Mouse (Mus musculus): ENCODE results near the gene Fundc1.
"Not testable (repeated sequence)": the region's sequence is repeated elsewhere in the genome, so short reads cannot be mapped to it uniquely, and the experiment has no call there.

The Fundc1 gene

DNA sequence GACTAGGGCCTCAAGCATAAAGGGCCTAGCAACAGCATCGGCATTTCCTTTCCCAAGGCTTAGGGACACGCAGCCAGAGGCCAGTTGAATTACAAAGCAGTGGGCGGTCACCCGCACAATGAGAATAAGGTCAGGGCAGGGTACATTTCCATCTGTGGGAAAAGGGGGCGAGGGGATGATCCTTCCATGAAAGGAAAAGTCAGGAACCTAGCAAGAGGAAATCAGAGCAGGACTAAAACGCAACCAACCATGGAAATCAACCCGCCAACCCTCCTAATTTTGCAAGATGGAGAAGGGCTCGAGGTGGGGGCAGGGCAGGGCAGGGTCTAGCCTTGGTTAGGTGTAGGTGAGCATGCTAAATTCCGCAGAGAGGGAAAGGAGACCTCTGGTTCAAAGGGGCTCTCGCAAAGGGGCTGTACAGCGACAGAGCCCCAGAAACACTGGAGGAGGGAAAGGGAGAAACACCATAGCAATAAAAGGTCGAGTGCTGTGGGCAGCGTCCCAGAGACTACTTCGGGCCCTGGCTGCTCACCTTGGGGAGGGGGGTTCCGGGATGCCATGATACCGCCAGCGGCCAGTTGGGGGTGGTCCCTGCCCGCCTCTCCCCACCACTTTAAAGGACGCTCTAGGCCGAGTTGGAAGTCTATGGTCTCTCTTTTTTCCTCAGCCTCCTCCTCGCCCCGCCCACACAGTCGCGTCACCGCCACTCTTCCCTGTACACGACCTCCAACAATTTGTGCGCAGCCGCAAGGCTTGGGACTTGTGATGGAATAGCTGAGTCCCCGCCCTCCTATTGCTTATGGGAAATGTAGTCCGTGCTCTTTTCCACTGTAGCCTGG lies at the start of gene Fundc1:
Gene Fundc1, minus strand, starts transcription at position 705 of the 839 bp plus-strand sequence.
- peak; percentile 90 to 93 for DNase-seq (ENCODE audit: low spot score in 2 of 2)

GRCm38 (mm10) chrX:17611253-17611652 lies 39.1 kb upstream of the Fundc1 start:
- DNase-seq (ENCODE audit: low spot score in 2 of 2), result no peak

DNA sequence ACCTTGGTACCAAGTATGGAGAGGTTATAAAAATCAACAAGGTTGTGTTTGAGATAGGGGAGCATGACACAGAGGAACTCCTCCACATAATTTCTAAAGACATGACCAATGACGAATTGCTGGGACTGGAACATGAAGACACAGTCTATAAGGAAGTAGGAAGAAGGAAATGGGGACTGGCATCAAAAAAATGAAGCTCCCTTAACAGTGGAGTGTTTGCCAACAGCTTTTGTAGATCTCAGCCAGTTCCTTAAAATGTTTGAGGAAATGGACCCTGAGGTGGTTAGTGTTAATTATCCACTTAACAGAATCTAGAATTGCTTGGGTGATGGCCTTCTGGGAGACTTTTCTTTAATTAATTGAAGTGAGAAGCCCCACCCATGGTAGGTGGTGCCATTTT lies 36.6 kb upstream of the Fundc1 start:
- DNase-seq (ENCODE audit: low spot score in 2 of 2), result no peak

DNA sequence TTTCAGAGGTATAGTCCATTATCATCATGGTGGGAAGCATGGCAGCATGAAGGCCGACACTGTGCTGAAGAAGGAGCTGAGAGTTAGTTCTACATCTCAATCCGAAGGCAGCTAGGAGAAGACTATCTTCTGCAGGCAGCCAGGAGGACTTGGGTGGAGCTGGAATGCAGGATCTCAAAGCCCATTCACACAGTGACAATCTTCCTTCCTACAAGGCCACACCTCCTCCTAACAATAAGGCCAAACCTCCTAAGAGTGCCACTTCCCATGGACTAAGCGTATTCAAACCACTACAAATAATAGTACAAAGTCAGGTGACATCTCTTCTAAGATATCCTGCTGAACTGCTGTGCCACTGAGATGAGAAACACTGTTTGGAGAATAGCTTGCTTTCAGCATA lies 35.5 kb upstream of the Fundc1 start:
- DNase-seq (ENCODE audit: low spot score in 2 of 2), result no peak

GRCm38 (mm10) chrX:17593331-17593730 lies 21.2 kb upstream of the Fundc1 start:
- no peak for DNase-seq (ENCODE audit: low spot score in 2 of 2)

DNA sequence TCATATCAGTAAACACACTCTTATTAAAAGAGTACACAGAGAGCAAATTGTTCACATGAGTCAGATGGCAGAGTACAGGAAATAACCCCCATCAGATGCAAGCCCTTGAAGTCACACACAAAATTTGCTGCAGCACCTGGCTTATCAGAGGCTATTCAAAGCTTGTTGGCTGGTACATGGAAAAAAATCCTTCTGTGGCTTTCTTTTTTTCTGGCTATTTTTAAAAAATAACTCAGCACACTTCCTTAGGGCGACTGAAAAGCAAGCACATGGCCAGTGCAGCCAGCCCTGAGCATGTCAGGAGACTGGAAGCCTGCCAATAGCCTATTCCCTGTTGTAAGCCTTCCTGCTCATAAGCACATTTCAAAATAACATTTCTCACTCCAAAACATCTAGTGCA lies 18.6 kb upstream of the Fundc1 start:
- no peak for DNase-seq (ENCODE audit: low spot score in 2 of 2)

- DNase-seq (ENCODE audit: low spot score in 2 of 2), result no peak
Measured at GRCm38 (mm10) chrX:17571271-17571620, 879 bp downstream of the Fundc1 start.

- no peak for DNase-seq (ENCODE audit: low spot score in 2 of 2)
Measured at GRCm38 (mm10) chrX:17568670-17569069, 3.5 kb downstream of the Fundc1 start.

- no peak for DNase-seq (ENCODE audit: low spot score in 2 of 2)
Measured at GRCm38 (mm10) chrX:17565743-17566142, 6.4 kb downstream of the Fundc1 start.

- no peak for DNase-seq (ENCODE audit: low spot score in 2 of 2)
Measured at GRCm38 (mm10) chrX:17564732-17565131, 7.4 kb downstream of the Fundc1 start.

GRCm38 (mm10) chrX:17558746-17559145 lies 13.4 kb downstream of the Fundc1 start:
- DNase-seq (ENCODE audit: low spot score in 2 of 2), result no peak

GRCm38 (mm10) chrX:17554488-17554887 lies 17.6 kb downstream of the Fundc1 start:
- DNase-seq (ENCODE audit: low spot score in 2 of 2), result no peak

- not testable (repeated sequence) for DNase-seq (ENCODE audit: low spot score in 2 of 2)
Measured at GRCm38 (mm10) chrX:17551586-17551985, 20.5 kb downstream of the Fundc1 start.

GRCm38 (mm10) chrX:17547143-17547806 lies 24.9 kb downstream of the Fundc1 start:
- no peak for DNase-seq (ENCODE audit: low spot score in 2 of 2)

DNA sequence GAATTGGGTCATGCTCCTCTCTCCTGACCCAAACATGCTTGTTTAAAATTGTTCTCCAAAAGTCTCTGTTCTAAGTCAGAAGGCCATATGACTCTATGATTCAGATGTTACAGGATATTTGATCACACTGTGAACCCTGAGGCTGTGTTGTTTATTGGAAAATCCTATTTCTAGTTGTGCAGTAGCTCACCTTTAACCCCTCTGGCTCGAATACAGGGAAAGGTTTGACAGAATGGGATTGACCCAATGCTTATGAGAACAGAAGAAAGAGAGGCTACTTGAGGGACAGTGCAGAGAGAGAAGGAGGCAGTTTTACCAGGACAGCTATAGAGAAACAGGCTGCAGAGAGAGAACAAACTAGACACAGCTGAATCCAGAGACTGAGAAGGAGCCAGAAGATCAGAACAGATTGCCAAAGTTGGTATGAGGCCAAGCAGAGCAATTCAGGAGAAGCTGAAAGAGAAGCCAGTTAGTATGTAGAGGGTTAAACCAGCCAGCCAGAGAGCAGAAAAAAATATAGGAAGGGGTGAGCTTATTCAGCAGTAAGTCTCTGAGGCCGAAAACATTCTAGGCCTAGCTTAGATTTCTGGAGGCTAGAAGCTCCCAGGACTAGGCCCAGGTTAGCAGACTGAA lies 27.1 kb downstream of the Fundc1 start:
- no peak for DNase-seq (ENCODE audit: low spot score in 2 of 2)

- DNase-seq (ENCODE audit: low spot score in 2 of 2), result no peak
Measured at GRCm38 (mm10) chrX:17537701-17538100, 34.4 kb downstream of the Fundc1 start.

DNA sequence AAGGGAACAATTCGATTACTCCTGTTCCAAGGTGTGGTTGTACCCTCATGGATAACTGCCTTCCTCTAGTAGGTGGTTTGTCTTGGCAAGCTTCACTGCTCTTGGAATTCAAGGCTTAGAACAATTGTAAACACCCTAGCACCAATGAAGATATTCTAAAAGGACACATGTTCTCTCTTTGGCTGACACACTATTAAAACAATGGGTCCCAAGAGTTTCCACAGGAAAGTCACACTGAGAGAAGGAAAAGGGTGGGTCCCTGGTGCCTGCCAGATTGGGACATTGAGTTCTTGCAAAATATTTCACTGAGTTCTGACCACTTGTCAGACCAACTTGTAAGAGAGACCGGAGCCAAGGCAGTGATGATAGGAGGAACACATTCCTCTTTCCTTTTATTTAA lies 45.1 kb downstream of the Fundc1 start:
- no peak for DNase-seq (ENCODE audit: low spot score in 2 of 2)

- no peak for DNase-seq (ENCODE audit: low spot score in 2 of 2)
Measured at GRCm38 (mm10) chrX:17521221-17521716, 50.9 kb downstream of the Fundc1 start.

DNA sequence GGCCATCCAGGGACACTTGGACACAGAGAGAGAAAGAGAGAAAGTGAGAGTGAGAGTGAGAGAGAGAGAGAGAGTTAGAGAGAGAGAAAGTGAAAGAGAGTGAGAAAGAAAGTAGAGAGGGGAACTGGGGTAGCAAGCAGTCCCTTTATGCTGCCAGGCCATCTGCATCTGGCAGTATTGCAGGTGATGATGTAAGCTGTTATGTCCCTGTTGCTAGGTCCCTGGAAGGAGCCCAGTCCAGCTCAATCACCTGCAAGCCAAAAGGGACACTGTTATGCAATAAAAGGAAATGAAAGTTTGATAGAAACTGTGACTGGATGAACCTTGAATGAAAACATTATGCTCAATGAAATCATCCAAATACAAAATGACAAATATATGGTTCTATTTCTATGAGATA lies 52.0 kb downstream of the Fundc1 start:
- DNase-seq (ENCODE audit: low spot score in 2 of 2), result no peak

DNA sequence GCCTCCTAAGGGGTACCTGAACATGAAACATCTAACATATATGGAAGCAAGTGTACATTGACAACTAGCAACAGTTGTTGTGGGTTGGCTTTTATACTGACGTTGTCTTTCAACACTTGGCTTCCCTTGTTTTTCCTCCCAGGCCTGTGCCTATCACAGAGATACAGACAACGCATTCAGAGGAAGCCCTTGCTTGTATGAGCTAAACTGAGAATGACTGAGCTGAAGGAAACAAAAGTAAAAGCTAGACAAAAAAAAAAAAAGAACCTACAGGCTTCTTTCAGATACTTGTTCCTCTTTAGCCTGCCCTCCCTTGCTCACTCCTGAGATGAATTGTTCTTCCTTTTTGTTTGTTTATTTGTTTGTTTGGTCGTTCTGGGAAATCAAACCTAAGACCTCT lies 58.1 kb downstream of the Fundc1 start:
- DNase-seq (ENCODE audit: low spot score in 2 of 2), result no peak

DNA sequence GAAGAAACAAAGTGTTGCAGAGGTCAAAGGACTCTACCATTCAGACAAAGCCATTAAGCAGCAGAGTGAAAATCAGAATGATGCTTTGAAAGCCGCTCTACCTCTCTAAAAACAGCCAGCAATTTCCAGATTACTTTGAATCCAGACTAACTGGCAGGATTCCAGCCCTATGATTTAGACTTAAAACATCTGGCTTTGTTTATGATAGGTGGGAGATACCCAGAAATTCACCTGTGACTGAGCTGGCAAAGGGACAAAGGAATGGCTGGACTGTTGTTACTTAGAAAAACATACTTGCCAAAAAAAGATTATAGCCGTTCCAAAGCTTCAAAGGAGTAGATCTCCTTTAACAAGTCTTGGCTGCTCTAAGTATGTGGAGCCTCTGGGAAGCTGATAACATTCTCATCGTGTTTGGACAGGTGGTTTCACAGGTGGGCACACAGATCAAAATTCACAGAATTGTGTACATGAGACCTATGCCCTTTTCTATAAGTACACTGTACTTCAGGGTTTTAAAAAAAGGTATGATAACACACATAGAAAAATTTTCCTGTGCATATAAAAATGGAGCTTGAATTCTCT lies 60.0 kb downstream of the Fundc1 start:
- DNase-seq (ENCODE audit: low spot score in 2 of 2), result no peak
